Mouse (Mus musculus): ENCODE results near the gene Otop1. TPM values are rescaled to one million over a fixed set of nuclear protein-coding genes. Genes with fewer than 3 reads are reported as not detected.
A peak's percentile ranks its signal among the peaks of the same experiment; 100 is the strongest.

The Otop1 gene
- polyA plus RNA-seq, 1 experiment from 2014 or later = not detected

- DNase-seq (ENCODE audit: low spot score) (no peak), ATAC-seq (ENCODE audit: insufficient read depth, low FRiP score, low TSS enrichment) (no peak)
- Histone ChIP-seq H3K9me3 (ENCODE audit: control insufficient read depth, low read length) (no peaks in the 10 kb centered on the region), H3K36me3 (ENCODE audit: control insufficient read depth, insufficient read depth, low read length) (peaks cover under 1% of the 10 kb centered on the region; the same call in 1 of the 2 replicates), H3K4me2 (ENCODE audit: low read depth) (no peak overlapping the region), H3K4me3 (ENCODE audit: low read depth, low read length) (no peak overlapping the region), H3K4me1 (ENCODE audit: control insufficient read depth, insufficient read depth, low read length) (peaks cover 5% of the 10 kb centered on the region), H3K27ac (ENCODE audit: low read depth, low read length) (no peak overlapping the region), H3K9ac (ENCODE audit: low read length) (no peak overlapping the region), H3K27me3 (ENCODE audit: control insufficient read depth, insufficient read depth, low read length) (no peaks in the 10 kb centered on the region)
- WGBS = 71% methylated on average over 8 of the region's 8 CpGs
These were observed 17.6 kb upstream of the Otop1 start for GRCm38 (mm10) chr5:38258034-38258772.

GRCm38 (mm10) chr5:38258773-38259146, 17.0 kb upstream of the Otop1 start:
- H3K9me3 ChIP-seq (ENCODE audit: control insufficient read depth, low read length) = no peaks in the 10 kb centered on the region
- H3K27me3 ChIP-seq (ENCODE audit: control insufficient read depth, insufficient read depth, low read length) = no peaks in the 10 kb centered on the region
- no peak overlapping the region for H3K4me2 ChIP-seq (ENCODE audit: low read depth)
- 81% methylated on average over 5 of the region's 5 CpGs for WGBS
- ATAC-seq (ENCODE audit: insufficient read depth, low FRiP score, low TSS enrichment) (no peak), DNase-seq (ENCODE audit: low spot score) (no peak)
- peaks cover 5% of the 10 kb centered on the region for H3K4me1 ChIP-seq (ENCODE audit: control insufficient read depth, insufficient read depth, low read length)
- H3K36me3 ChIP-seq (ENCODE audit: control insufficient read depth, insufficient read depth, low read length) = peaks cover 2% of the 10 kb centered on the region; the same call in 1 of the 2 replicates
- H3K9ac ChIP-seq (ENCODE audit: low read length) = no peak overlapping the region
- no peak overlapping the region for H3K4me3 ChIP-seq (ENCODE audit: low read depth, low read length)
- no peak overlapping the region for H3K27ac ChIP-seq (ENCODE audit: low read depth, low read length)

DNA sequence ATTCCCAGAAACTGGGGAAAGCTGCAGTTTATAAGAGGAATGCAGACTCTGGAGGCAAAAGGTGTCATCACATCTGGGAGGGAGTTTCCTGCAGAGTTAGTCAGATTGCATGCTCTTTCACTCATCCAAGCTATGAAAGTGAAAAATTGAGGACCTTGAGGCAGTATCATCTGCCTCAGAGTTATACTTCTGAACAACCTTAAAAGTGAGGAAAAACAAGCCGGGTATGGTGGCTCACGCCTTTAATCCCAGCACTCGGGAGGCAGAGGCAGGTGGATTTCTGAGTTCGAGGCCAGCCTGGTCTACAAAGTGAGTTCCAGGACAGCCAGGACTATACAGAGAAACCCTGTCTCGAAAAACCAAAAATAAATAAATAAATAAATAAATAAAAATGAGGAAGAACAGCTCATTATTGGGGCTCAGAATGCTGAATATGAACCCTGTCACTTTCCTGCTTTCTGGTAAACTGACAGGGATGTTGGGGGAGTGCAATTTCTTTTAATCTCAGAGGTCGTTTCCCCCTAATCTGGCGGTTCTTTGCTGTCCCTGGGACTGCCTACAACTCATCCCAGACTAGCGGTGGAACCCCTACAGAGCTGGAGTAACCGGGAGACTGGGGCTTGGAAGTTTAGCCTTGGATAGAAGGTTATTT, 16.2 kb upstream of the Otop1 start:
- Histone ChIP-seq H3K4me3 (ENCODE audit: low read depth, low read length) (peak overlapping the region; percentile 88), H3K27me3 (ENCODE audit: control insufficient read depth, insufficient read depth, low read length) (no peaks in the 10 kb centered on the region), H3K9ac (ENCODE audit: low read length) (peak overlapping the region; percentile 88), H3K4me1 (ENCODE audit: control insufficient read depth, insufficient read depth, low read length) (peaks cover 5% of the 10 kb centered on the region), H3K36me3 (ENCODE audit: control insufficient read depth, insufficient read depth, low read length) (peaks cover 5% of the 10 kb centered on the region; the same call in 1 of the 2 replicates), H3K4me2 (ENCODE audit: low read depth) (peak overlapping the region; percentile 85), H3K27ac (ENCODE audit: low read depth, low read length) (peak overlapping the region; percentile 45; the same call in 1 of the 2 replicates), H3K9me3 (ENCODE audit: control insufficient read depth, low read length) (no peaks in the 10 kb centered on the region)
- no peak for DNase-seq (ENCODE audit: low spot score)
- no peak for ATAC-seq (ENCODE audit: insufficient read depth, low FRiP score, low TSS enrichment)
- WGBS = 50% methylated on average over 9 of the region's 9 CpGs

DNA sequence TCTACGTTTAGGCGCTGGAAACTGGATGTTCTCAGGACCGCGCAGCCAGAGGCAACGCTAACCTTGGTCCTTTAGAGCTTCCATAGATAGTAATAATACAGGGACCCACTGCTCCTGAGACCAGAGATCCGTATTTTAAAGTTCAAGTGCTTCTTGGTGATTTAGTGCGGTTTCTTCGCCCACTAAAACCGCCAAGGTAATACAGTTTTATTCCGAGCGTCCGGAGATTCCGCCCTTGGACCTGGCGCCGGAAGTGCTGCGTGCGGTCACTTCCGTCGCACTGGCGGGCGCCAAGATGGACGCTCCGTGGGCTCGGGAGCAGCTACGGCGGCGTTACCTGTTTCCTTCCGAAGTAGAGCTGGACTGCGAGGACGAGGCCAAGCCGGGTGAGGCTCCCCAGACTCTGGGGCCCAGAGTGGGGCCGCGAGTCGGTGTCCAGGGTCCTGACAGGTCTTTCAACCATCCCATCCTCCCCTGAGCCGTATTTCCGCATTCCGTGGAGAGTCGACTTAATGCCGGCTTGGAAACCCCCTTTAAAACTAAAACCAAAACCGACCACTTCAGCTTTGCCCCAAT, 15.6 kb upstream of the Otop1 start, which contains the start of gene Tmem128:
TSS of gene Tmem128 (plus strand) at position 79 of the 576 bp plus-strand sequence.
- H3K4me1 ChIP-seq (ENCODE audit: control insufficient read depth, insufficient read depth, low read length) = peaks cover 5% of the 10 kb centered on the region
- peaks cover 5% of the 10 kb centered on the region; the same call in 1 of the 2 replicates for H3K36me3 ChIP-seq (ENCODE audit: control insufficient read depth, insufficient read depth, low read length)
- peak within 1 kb of the TSS; percentile 45 for H3K27ac ChIP-seq (ENCODE audit: low read depth, low read length)
- under 1% methylated on average over 40 of the region's 40 CpGs for WGBS
- DNase-seq (ENCODE audit: low spot score) = peak; percentile 78
- H3K4me2 ChIP-seq (ENCODE audit: low read depth) = peak within 1 kb of the TSS; percentile 85
- H3K9ac ChIP-seq (ENCODE audit: low read length) = peak within 1 kb of the TSS; percentile 88
- ATAC-seq (ENCODE audit: insufficient read depth, low FRiP score, low TSS enrichment) = peak; percentile 68
- no peaks in the 10 kb centered on the region for H3K9me3 ChIP-seq (ENCODE audit: control insufficient read depth, low read length)
- peak within 1 kb of the TSS; percentile 88 for H3K4me3 ChIP-seq (ENCODE audit: low read depth, low read length)
- no peaks in the 10 kb centered on the region for H3K27me3 ChIP-seq (ENCODE audit: control insufficient read depth, insufficient read depth, low read length)

- no peaks in the 10 kb centered on the region for H3K9me3 ChIP-seq (ENCODE audit: control insufficient read depth, low read length)
- WGBS = 93% methylated on average over 3 of the region's 3 CpGs
- DNase-seq (ENCODE audit: low spot score) (no peak), ATAC-seq (ENCODE audit: insufficient read depth, low FRiP score, low TSS enrichment) (no peak)
- no peaks in the 10 kb centered on the region for H3K4me1 ChIP-seq (ENCODE audit: control insufficient read depth, insufficient read depth, low read length)
- H3K4me2 ChIP-seq (ENCODE audit: low read depth) = no peak overlapping the region
- H3K27me3 ChIP-seq (ENCODE audit: control insufficient read depth, insufficient read depth, low read length) = peaks cover 17% of the 10 kb centered on the region
- H3K4me3 ChIP-seq (ENCODE audit: low read depth, low read length) = no peak overlapping the region
- H3K27ac ChIP-seq (ENCODE audit: low read depth, low read length) = no peak overlapping the region
- no peaks in the 10 kb centered on the region; the same call in 1 of the 2 replicates for H3K36me3 ChIP-seq (ENCODE audit: control insufficient read depth, insufficient read depth, low read length)
- no peak overlapping the region for H3K9ac ChIP-seq (ENCODE audit: low read length)
These were observed 4.8 kb upstream of the Otop1 start for GRCm38 (mm10) chr5:38270942-38271341.

DNA sequence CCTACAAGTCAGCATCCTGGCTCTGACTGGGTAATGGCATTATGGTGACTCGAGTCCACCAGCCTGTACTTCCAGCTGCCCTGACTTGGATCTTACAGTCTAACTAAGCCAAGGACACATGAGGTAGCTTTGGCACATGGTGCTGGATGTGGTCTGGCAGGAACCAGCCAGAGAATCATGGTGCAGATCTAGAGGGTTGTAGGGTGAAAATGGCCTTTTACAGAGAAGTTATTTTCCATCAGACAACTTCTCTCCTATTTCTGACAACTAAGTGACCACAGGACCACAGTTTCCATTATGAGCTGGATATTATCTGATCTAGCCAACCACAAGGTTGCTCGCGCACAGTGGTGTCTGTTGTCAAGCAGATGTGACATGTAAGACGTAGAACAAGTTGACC, 1.9 kb upstream of the Otop1 start:
- H3K4me1 ChIP-seq (ENCODE audit: control insufficient read depth, insufficient read depth, low read length) = 0 out of 2 replicates have a peak, but pooled peaks cover 6% of the 10 kb centered on the region
- peaks cover 45% of the 10 kb centered on the region for H3K27me3 ChIP-seq (ENCODE audit: control insufficient read depth, insufficient read depth, low read length)
- WGBS = 88% methylated on average over 4 of the region's 4 CpGs
- H3K4me3 ChIP-seq (ENCODE audit: low read depth, low read length) = no peak overlapping the region
- H3K9me3 ChIP-seq (ENCODE audit: control insufficient read depth, low read length) = no peaks in the 10 kb centered on the region
- no peak overlapping the region for H3K9ac ChIP-seq (ENCODE audit: low read length)
- no peaks in the 10 kb centered on the region; the same call in 1 of the 2 replicates for H3K36me3 ChIP-seq (ENCODE audit: control insufficient read depth, insufficient read depth, low read length)
- no peak overlapping the region for H3K27ac ChIP-seq (ENCODE audit: low read depth, low read length)
- no peak overlapping the region for H3K4me2 ChIP-seq (ENCODE audit: low read depth)
- ATAC-seq (ENCODE audit: insufficient read depth, low FRiP score, low TSS enrichment) (no peak), DNase-seq (ENCODE audit: low spot score) (no peak)

DNA sequence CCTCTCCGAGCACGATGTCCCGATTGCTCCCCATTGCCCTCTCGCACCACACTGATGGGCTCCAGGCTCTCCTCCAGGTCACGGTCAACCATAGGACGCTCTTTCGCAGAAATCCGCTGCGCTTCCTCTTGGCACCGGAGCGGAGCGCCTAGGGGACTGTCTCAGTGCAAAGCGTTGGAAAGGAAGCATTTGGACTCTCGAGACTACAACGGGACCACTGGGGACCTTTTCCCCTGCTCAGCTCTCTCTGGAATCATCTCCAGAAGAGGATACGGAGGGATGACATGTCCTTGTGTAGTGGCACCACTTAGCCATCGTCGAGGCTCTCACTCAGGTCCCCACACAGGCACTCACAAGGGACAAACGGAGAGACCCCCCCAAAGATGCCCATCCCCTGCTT, 679 bp downstream of the Otop1 start:
- peak overlapping the region; percentile 14; the same call in 1 of the 2 replicates for H3K4me2 ChIP-seq (ENCODE audit: low read depth)
- peaks cover 49% of the 10 kb centered on the region for H3K27me3 ChIP-seq (ENCODE audit: control insufficient read depth, insufficient read depth, low read length)
- 0 out of 2 replicates have a peak, but pooled peaks cover 6% of the 10 kb centered on the region for H3K4me1 ChIP-seq (ENCODE audit: control insufficient read depth, insufficient read depth, low read length)
- ATAC-seq (ENCODE audit: insufficient read depth, low FRiP score, low TSS enrichment) = no peak
- no peaks in the 10 kb centered on the region for H3K9me3 ChIP-seq (ENCODE audit: control insufficient read depth, low read length)
- no peak for DNase-seq (ENCODE audit: low spot score)
- no peak overlapping the region for H3K27ac ChIP-seq (ENCODE audit: low read depth, low read length)
- no peak overlapping the region for H3K4me3 ChIP-seq (ENCODE audit: low read depth, low read length)
- no peak overlapping the region for H3K9ac ChIP-seq (ENCODE audit: low read length)
- no peaks in the 10 kb centered on the region for H3K36me3 ChIP-seq (ENCODE audit: control insufficient read depth, insufficient read depth, low read length)
- WGBS = 1% methylated on average over 19 of the region's 19 CpGs

GRCm38 (mm10) chr5:38277098-38277866, 1.5 kb downstream of the Otop1 start:
- WGBS = 1% methylated on average over 59 of the region's 65 CpGs
- 0 out of 2 replicates have a peak, but pooled peaks cover 6% of the 10 kb centered on the region for H3K4me1 ChIP-seq (ENCODE audit: control insufficient read depth, insufficient read depth, low read length)
- H3K9me3 ChIP-seq (ENCODE audit: control insufficient read depth, low read length) = no peaks in the 10 kb centered on the region
- no peaks in the 10 kb centered on the region for H3K36me3 ChIP-seq (ENCODE audit: control insufficient read depth, insufficient read depth, low read length)
- H3K9ac ChIP-seq (ENCODE audit: low read length) = no peak overlapping the region
- ATAC-seq (ENCODE audit: insufficient read depth, low FRiP score, low TSS enrichment) = peak; percentile 38; the same call in 1 of the 2 replicates
- peak overlapping the region; percentile 28 for H3K4me3 ChIP-seq (ENCODE audit: low read depth, low read length)
- peaks cover 49% of the 10 kb centered on the region for H3K27me3 ChIP-seq (ENCODE audit: control insufficient read depth, insufficient read depth, low read length)
- H3K27ac ChIP-seq (ENCODE audit: low read depth, low read length) = no peak overlapping the region
- peak overlapping the region; percentile 29 for H3K4me2 ChIP-seq (ENCODE audit: low read depth)
- peak; percentile 35 for DNase-seq (ENCODE audit: low spot score)
